Mouse (Mus musculus): ENCODE data around the gene Hltf. TPM values are rescaled to one million over a fixed set of nuclear protein-coding genes. Genes with fewer than 3 reads are reported as not detected.

Gene Hltf
- polyA plus RNA-seq, 1 experiment from 2014 or later, result 23.1 TPM

DNA sequence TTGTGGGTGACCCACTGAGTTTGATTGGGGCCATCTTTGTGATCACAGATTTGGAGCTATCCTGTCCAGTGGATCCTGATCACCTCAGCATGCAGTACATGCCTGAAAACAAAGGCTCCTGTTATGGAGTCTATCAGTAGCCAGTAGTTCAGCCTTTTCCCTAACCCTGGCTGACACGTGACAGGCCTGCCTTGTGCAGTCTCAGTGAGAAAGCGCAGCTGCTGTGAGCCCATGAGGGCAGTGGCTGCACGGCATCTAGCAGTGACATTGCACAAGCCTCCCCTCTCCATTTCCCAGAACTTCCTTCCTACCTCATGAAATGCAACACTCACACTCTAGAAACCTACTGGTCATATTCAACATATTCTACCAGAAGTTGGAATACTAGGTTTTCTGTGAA, 76.9 kb downstream of the Hltf start:
- WGBS, result 79% methylated on average over 3 of the region's 3 CpGs

GRCm38 (mm10) chr3:20136868-20137581, 79.4 kb downstream of the Hltf start:
- Histone ChIP-seq H3K4me1 (no peaks in the 10 kb centered on the region), H3K9ac (replicated peaks) (no peak overlapping the region), H3K9me3 (no peaks in the 10 kb centered on the region), H3K36me3 (no peaks in the 10 kb centered on the region), H3K27me3 (no peaks in the 10 kb centered on the region), H3K27ac (replicated peaks) (no peak overlapping the region), H3K4me2 (replicated peaks) (no peak overlapping the region), H3K4me3 (no peak overlapping the region)
- 89% methylated on average over 9 of the region's 9 CpGs for WGBS
- no peak for ATAC-seq (ENCODE audit: low FRiP score, low read depth)

More for the DNA sequence above, 76.9 kb downstream of the Hltf start:
- no peaks in the 10 kb centered on the region for H3K36me3 ChIP-seq
- no peak overlapping the region for H3K4me3 ChIP-seq
- H3K27ac ChIP-seq (replicated peaks), result no peak overlapping the region
- no peak overlapping the region for H3K4me2 ChIP-seq (replicated peaks)
- H3K9me3 ChIP-seq, result no peaks in the 10 kb centered on the region
- no peaks in the 10 kb centered on the region for H3K27me3 ChIP-seq
- no peaks in the 10 kb centered on the region for H3K4me1 ChIP-seq
- no peak overlapping the region for H3K9ac ChIP-seq (replicated peaks)
- no peak for ATAC-seq (ENCODE audit: low FRiP score, low read depth)

- H3K4me3 ChIP-seq, result no peak overlapping the region
- ATAC-seq (ENCODE audit: low FRiP score, low read depth), result no peak
- H3K27ac ChIP-seq (replicated peaks), result no peak overlapping the region
- H3K36me3 ChIP-seq, result no peaks in the 10 kb centered on the region
- H3K4me1 ChIP-seq, result peaks cover 4% of the 10 kb centered on the region; the same call in 1 of the 2 replicates
- no peaks in the 10 kb centered on the region for H3K27me3 ChIP-seq
- no peak overlapping the region for H3K4me2 ChIP-seq (replicated peaks)
- no peak overlapping the region for H3K9ac ChIP-seq (replicated peaks)
- H3K9me3 ChIP-seq, result no peaks in the 10 kb centered on the region
Observed at GRCm38 (mm10) chr3:20141240-20141639, 83.6 kb downstream of the Hltf start.

DNA sequence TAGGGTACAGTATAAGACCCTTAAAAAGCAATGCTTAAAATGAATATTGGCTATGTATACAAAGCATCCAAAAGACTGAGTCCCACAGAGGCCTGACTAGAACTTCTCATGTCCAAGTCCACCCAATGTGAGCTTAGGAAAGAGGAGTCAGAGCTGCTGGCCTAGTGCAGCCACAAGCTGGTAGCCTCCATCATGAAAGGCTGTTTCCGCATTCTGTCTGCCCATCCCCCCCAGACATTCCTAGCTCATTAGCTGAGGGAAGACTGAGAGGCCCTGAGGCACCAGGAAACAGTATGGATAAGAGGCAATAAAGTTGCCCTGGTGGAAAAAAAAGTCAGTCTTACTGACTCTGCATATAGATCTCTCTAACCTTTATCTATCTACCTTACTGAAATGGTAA, 84.1 kb downstream of the Hltf start:
- no peaks in the 10 kb centered on the region for H3K36me3 ChIP-seq
- 56% methylated on average over 1 of the region's 1 CpGs for WGBS

GRCm38 (mm10) chr3:20142101-20142500, 84.5 kb downstream of the Hltf start:
- Histone ChIP-seq H3K27ac (replicated peaks) (no peak overlapping the region), H3K9me3 (no peaks in the 10 kb centered on the region), H3K27me3 (no peaks in the 10 kb centered on the region), H3K36me3 (no peaks in the 10 kb centered on the region), H3K4me1 (peaks cover 10% of the 10 kb centered on the region), H3K4me2 (replicated peaks) (no peak overlapping the region), H3K9ac (replicated peaks) (no peak overlapping the region), H3K4me3 (no peak overlapping the region)
- WGBS, result 83% methylated on average over 2 of the region's 2 CpGs
- ATAC-seq (ENCODE audit: low FRiP score, low read depth), result no peak

More for the DNA sequence above, 84.1 kb downstream of the Hltf start:
- no peak overlapping the region for H3K9ac ChIP-seq (replicated peaks)
- H3K4me3 ChIP-seq, result no peak overlapping the region
- no peak overlapping the region for H3K27ac ChIP-seq (replicated peaks)
- no peaks in the 10 kb centered on the region for H3K9me3 ChIP-seq
- no peaks in the 10 kb centered on the region for H3K27me3 ChIP-seq
- no peak overlapping the region for H3K4me2 ChIP-seq (replicated peaks)
- H3K4me1 ChIP-seq, result peaks cover 6% of the 10 kb centered on the region
- ATAC-seq (ENCODE audit: low FRiP score, low read depth), result no peak

- H3K9me3 ChIP-seq, result no peaks in the 10 kb centered on the region
- peaks cover 11% of the 10 kb centered on the region for H3K4me1 ChIP-seq
- ATAC-seq (ENCODE audit: low FRiP score, low read depth), result no peak
- H3K9ac ChIP-seq (replicated peaks), result no peak overlapping the region
- H3K4me3 ChIP-seq, result no peak overlapping the region
- no peaks in the 10 kb centered on the region for H3K27me3 ChIP-seq
- H3K36me3 ChIP-seq, result no peaks in the 10 kb centered on the region
- no peak overlapping the region for H3K4me2 ChIP-seq (replicated peaks)
- no peak overlapping the region for H3K27ac ChIP-seq (replicated peaks)
- WGBS, result 81% methylated on average over 3 of the region's 3 CpGs
Observed at GRCm38 (mm10) chr3:20142576-20142975, 85.0 kb downstream of the Hltf start.

GRCm38 (mm10) chr3:20143726-20144125, 86.1 kb downstream of the Hltf start:
- no peak for ATAC-seq (ENCODE audit: low FRiP score, low read depth)
- no peak overlapping the region for H3K4me3 ChIP-seq
- peaks cover 11% of the 10 kb centered on the region for H3K4me1 ChIP-seq
- WGBS, result 54% methylated on average over 3 of the region's 3 CpGs
- no peak overlapping the region for H3K27ac ChIP-seq (replicated peaks)
- no peaks in the 10 kb centered on the region for H3K27me3 ChIP-seq
- no peak overlapping the region for H3K9ac ChIP-seq (replicated peaks)
- H3K4me2 ChIP-seq (replicated peaks), result no peak overlapping the region
- H3K36me3 ChIP-seq, result no peaks in the 10 kb centered on the region
- H3K9me3 ChIP-seq, result no peaks in the 10 kb centered on the region

- Histone ChIP-seq H3K4me1 (peaks cover 11% of the 10 kb centered on the region), H3K9ac (replicated peaks) (no peak overlapping the region), H3K27ac (replicated peaks) (no peak overlapping the region), H3K4me3 (no peak overlapping the region), H3K36me3 (no peaks in the 10 kb centered on the region), H3K4me2 (replicated peaks) (no peak overlapping the region), H3K27me3 (no peaks in the 10 kb centered on the region), H3K9me3 (no peaks in the 10 kb centered on the region)
- 24% methylated on average over 2 of the region's 2 CpGs for WGBS
- no peak for ATAC-seq (ENCODE audit: low FRiP score, low read depth)
Observed at GRCm38 (mm10) chr3:20144401-20144800, 86.8 kb downstream of the Hltf start.

GRCm38 (mm10) chr3:20145696-20146113, 88.1 kb downstream of the Hltf start:
- 38% methylated on average over 1 of the region's 1 CpGs for WGBS
- H3K4me2 ChIP-seq (replicated peaks), result no peak overlapping the region
- H3K27me3 ChIP-seq, result no peaks in the 10 kb centered on the region
- peaks cover 11% of the 10 kb centered on the region for H3K4me1 ChIP-seq
- no peaks in the 10 kb centered on the region for H3K9me3 ChIP-seq
- H3K9ac ChIP-seq (replicated peaks), result no peak overlapping the region
- H3K4me3 ChIP-seq, result no peak overlapping the region
- ATAC-seq (ENCODE audit: low FRiP score, low read depth), result no peak
- H3K36me3 ChIP-seq, result no peaks in the 10 kb centered on the region
- H3K27ac ChIP-seq (replicated peaks), result no peak overlapping the region

GRCm38 (mm10) chr3:20146884-20147395, 89.3 kb downstream of the Hltf start:
- no peak overlapping the region for H3K4me2 ChIP-seq (replicated peaks)
- peaks cover 11% of the 10 kb centered on the region for H3K4me1 ChIP-seq
- no peak overlapping the region for H3K9ac ChIP-seq (replicated peaks)
- H3K27me3 ChIP-seq, result no peaks in the 10 kb centered on the region
- no peak overlapping the region for H3K4me3 ChIP-seq
- no peak overlapping the region for H3K27ac ChIP-seq (replicated peaks)
- no peaks in the 10 kb centered on the region for H3K9me3 ChIP-seq
- no peaks in the 10 kb centered on the region for H3K36me3 ChIP-seq
- WGBS, result 39% methylated on average over 7 of the region's 7 CpGs
- ATAC-seq (ENCODE audit: low FRiP score, low read depth), result peak; percentile 61; the same call in 1 of the 2 replicates

GRCm38 (mm10) chr3:20147647-20148046, 90.0 kb downstream of the Hltf start:
- peaks cover 11% of the 10 kb centered on the region for H3K4me1 ChIP-seq
- H3K27ac ChIP-seq (replicated peaks), result no peak overlapping the region
- no peaks in the 10 kb centered on the region for H3K27me3 ChIP-seq
- 77% methylated on average over 5 of the region's 5 CpGs for WGBS
- H3K9me3 ChIP-seq, result no peaks in the 10 kb centered on the region
- H3K9ac ChIP-seq (replicated peaks), result no peak overlapping the region
- H3K36me3 ChIP-seq, result no peaks in the 10 kb centered on the region
- H3K4me2 ChIP-seq (replicated peaks), result no peak overlapping the region
- no peak overlapping the region for H3K4me3 ChIP-seq
- ATAC-seq (ENCODE audit: low FRiP score, low read depth), result no peak

DNA sequence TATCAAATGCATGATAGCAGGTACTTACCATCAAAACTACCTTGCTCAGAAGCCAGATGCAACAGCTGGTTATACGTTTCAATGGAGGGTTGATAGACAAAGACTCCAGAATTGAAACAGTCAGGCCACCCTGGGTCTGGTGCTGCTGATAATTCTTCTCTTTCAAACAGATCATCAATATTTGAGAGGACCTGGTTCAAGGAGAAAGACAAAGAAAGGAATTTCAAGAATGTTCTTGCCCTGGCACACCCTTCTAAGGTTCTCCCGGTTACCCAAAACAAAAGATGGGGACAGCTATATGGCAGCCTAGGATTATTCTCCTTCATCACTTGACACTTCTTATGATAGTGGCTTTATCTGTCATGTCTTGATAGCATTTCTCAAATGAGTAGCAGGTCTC, 92.9 kb downstream of the Hltf start:
- Histone ChIP-seq H3K27ac (replicated peaks) (no peak overlapping the region), H3K4me2 (replicated peaks) (no peak overlapping the region), H3K9me3 (no peaks in the 10 kb centered on the region), H3K36me3 (no peaks in the 10 kb centered on the region), H3K4me1 (peaks cover 10% of the 10 kb centered on the region), H3K27me3 (0 out of 2 replicates have a peak, but pooled peaks cover 10% of the 10 kb centered on the region), H3K9ac (replicated peaks) (no peak overlapping the region), H3K4me3 (no peak overlapping the region)
- 68% methylated on average over 2 of the region's 2 CpGs for WGBS
- ATAC-seq (ENCODE audit: low FRiP score, low read depth), result no peak
